Mouse (Mus musculus): ENCODE data around the gene Pan2.
A peak's percentile ranks its signal among the peaks of the same experiment; 100 is the strongest.
"Not testable (repeated sequence)": the region's sequence is repeated elsewhere in the genome, so short reads cannot be mapped to it uniquely, and the experiment has no call there.

The Pan2 gene

GRCm38 (mm10) chr10:128303126-128304021, at the start of gene Pan2:
TSS of gene Pan2 (plus strand) at chr10:128303335.
- peak; percentile 99 for DNase-seq (ENCODE audit: low spot score)

- DNase-seq (ENCODE audit: low spot score) = no peak
Observed at GRCm38 (mm10) chr10:128253677-128254255, 49.4 kb upstream of the Pan2 start, which contains the start of gene Apon. TSS of gene Apon (plus strand) at chr10:128254096.

- DNase-seq (ENCODE audit: low spot score) = no peak
Observed at GRCm38 (mm10) chr10:128255925-128256324, 47.2 kb upstream of the Pan2 start.

- no peak for DNase-seq (ENCODE audit: low spot score)
Observed at GRCm38 (mm10) chr10:128256328-128256727, 46.8 kb upstream of the Pan2 start.

GRCm38 (mm10) chr10:128258953-128259352, 44.2 kb upstream of the Pan2 start:
- DNase-seq (ENCODE audit: low spot score) = no peak

- no peak for DNase-seq (ENCODE audit: low spot score)
Observed at GRCm38 (mm10) chr10:128259946-128260345, 43.2 kb upstream of the Pan2 start.

GRCm38 (mm10) chr10:128260376-128260775, 42.8 kb upstream of the Pan2 start:
- not testable (repeated sequence) for DNase-seq (ENCODE audit: low spot score)

- DNase-seq (ENCODE audit: low spot score) = no peak
Observed at GRCm38 (mm10) chr10:128262300-128262699, 40.8 kb upstream of the Pan2 start.

- no peak for DNase-seq (ENCODE audit: low spot score)
Observed at GRCm38 (mm10) chr10:128263393-128264310, 39.5 kb upstream of the Pan2 start.

- no peak for DNase-seq (ENCODE audit: low spot score)
Observed at GRCm38 (mm10) chr10:128268371-128268770, 34.8 kb upstream of the Pan2 start, which contains the start of gene Apof. TSS of gene Apof (plus strand) at chr10:128268671.

GRCm38 (mm10) chr10:128269206-128269910, 33.8 kb upstream of the Pan2 start:
- no peak for DNase-seq (ENCODE audit: low spot score)

GRCm38 (mm10) chr10:128270287-128270841, 32.8 kb upstream of the Pan2 start, which contains the start of gene Stat2:
TSS of gene Stat2 (plus strand) at chr10:128270559.
- peak; percentile 95 for DNase-seq (ENCODE audit: low spot score)

GRCm38 (mm10) chr10:128270866-128271265, 32.3 kb upstream of the Pan2 start:
- no peak for DNase-seq (ENCODE audit: low spot score)

GRCm38 (mm10) chr10:128271883-128272282, 31.3 kb upstream of the Pan2 start:
- no peak for DNase-seq (ENCODE audit: low spot score)

- not testable (repeated sequence) for DNase-seq (ENCODE audit: low spot score)
Observed at GRCm38 (mm10) chr10:128272819-128273439, 30.2 kb upstream of the Pan2 start.

GRCm38 (mm10) chr10:128275374-128275773, 27.8 kb upstream of the Pan2 start:
- not testable (repeated sequence) for DNase-seq (ENCODE audit: low spot score)

GRCm38 (mm10) chr10:128278158-128278557, 25.0 kb upstream of the Pan2 start:
- no peak for DNase-seq (ENCODE audit: low spot score)

GRCm38 (mm10) chr10:128280943-128281342, 22.2 kb upstream of the Pan2 start:
- no peak for DNase-seq (ENCODE audit: low spot score)

GRCm38 (mm10) chr10:128281682-128282081, 21.5 kb upstream of the Pan2 start:
- DNase-seq (ENCODE audit: low spot score) = no peak

- DNase-seq (ENCODE audit: low spot score) = no peak
Observed at GRCm38 (mm10) chr10:128282886-128283450, 20.2 kb upstream of the Pan2 start.
